Mouse (Mus musculus): Measurements from ENCODE around the gene Rpl3l. TPM values are rescaled to one million over a fixed set of nuclear protein-coding genes. Genes with fewer than 3 reads are reported as not detected.
"Not testable (repeated sequence)": the region's sequence is repeated elsewhere in the genome, so short reads cannot be mapped to it uniquely, and the experiment has no call there.

Gene Rpl3l
- 100 to 1,000 TPM; 593 to 752 TPM for total RNA-seq (2021)
- long read RNA-seq, experiment 1, transcript Rpl3l-202 (10 exons, 1,375 nt), result major isoform, 329 of 434 reads
- long read RNA-seq, experiment 1, partial matches to known transcripts, result 81 of 434 reads
- long read RNA-seq, experiment 1, other reads (novel, unspliced or antisense), result 21 of 434 reads
- long read RNA-seq, experiment 2, transcript Rpl3l-202 (10 exons, 1,375 nt), result major isoform, 405 of 531 reads
- long read RNA-seq, experiment 2, partial matches to known transcripts, result 95 of 531 reads
- long read RNA-seq, experiment 2, other reads (novel, unspliced or antisense), result 31 of 531 reads

DNA sequence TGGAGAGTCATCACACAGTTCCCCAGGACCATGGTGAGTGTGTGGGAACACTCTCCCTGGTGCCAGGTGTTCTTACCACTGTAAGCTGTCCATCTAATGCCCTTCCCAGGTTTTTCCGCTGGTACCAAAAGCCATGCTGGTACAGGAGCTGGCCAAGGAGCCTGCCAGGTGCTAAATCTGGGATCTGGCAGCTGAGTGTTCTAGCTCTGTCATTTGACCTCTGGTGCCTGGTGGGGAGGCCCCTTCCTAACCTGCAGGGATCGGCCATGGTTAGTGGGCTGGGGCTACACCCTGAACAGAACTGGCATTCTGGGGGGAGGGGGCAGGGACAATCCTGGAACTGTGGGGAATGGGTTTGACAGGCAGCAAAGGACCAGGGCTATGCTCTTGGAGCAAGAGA is at the start of gene Rpl3l:
Gene Rpl3l (plus strand): TSS at position 203 of the 400 bp plus-strand sequence.
- peak; percentile 47 for DNase-seq

DNA sequence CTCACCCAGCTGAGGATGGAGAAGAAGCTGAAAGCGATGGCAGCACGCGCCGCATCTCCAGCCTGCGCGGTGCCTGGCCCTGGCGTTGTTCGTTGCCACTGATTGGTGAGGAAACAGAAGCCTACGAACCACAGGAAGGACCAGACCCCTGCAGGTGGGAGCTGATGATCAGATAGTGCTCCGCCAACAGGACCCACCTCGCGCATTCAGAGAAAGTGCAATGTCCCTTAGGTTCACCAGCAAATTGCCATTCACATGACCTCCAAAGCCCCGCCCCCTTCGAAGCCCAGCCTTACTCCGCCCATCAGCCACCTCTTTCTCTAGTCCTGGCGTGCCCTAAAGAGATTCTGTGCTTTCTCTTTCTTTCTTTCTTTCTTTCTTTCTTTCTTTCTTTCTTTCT is 41.1 kb upstream of the Rpl3l start:
- peak; percentile 37 for DNase-seq

DNA sequence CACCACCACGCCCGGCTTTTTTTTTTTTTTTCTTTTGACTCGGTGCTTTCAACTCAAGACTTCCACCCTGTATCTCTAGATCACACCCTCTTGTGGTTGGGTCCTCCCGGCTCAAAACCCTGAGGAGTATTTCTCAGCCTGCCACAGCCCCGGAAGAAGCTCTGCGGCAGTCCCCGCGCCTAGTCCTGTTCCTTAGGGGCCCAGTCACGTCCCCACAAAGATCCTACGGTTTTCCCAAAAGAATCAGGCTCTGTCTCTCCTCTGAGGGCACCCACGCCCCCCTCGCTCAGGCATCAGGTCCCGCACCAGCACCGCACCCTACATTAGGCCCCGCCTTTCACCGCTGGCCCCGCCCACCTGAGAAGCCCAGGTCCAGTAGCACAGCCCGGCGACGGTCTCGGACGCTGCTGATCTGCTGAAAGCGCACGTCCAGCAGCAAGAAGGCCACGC is 40.4 kb upstream of the Rpl3l start:
- DNase-seq, result peak; percentile 39

DNA sequence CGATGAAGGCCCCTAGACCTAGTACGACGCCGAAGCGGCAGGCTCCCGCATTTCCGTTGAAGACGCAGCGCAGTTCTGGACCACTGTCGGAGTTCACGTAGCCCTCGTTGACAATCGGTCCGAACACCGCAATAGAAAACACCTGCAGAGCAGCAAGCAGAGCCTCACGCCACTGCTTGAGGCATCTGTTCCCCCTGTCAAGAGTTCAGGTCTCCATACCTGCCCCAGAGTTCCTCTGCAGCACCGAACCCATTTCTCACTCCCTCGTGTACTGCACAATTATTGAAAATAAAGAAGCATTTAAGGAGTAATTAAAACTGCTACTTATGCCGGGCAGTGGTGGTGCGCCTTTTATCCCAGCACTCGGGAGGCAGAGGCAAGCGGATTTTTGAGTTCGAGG is 40.0 kb upstream of the Rpl3l start:
- no peak for DNase-seq

DNA sequence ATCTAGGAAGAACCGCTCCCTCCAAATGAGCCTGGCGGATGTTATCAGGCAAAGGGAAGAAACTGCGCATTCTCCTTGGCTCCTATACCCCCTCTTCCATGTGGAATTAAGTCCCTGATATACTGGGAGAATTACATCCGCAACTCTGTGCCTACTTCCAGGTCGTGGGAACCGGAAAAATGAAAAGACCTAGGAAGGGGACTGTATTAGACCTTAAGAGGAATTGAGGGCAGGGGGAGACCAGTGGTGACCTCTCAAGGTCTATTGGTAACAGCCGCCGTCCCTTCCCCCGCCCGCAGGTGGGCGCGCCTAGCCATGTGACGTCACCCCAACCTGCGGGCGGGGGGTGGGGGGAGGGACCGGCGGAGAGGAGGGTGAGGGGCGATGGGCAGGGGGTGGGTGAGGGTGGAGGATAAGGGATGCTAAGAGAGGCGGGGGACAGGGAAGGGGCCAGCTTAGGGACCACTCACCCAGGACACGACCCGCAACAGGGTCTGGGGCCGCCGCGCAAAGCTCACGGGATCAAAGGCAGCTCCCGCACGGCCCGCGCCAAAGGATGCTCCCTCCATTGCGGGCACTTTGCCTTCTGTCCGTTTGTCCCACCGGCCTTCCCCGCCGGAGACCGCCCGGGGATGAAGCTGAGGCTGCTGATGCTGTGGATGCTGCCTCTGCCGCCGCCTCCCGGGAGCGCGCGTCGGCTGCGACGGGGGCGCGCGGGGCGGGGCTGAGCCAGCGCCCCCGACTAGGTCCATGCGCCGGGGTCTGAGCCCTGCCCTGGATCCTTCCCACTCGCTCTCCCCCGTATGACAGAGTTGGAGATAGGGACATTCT is 38.2 kb upstream of the Rpl3l start, which contains the start of gene Syngr3:
Gene Syngr3 (minus strand): TSS at position 705 of the 831 bp plus-strand sequence.
- DNase-seq, result peak; percentile 14

DNA sequence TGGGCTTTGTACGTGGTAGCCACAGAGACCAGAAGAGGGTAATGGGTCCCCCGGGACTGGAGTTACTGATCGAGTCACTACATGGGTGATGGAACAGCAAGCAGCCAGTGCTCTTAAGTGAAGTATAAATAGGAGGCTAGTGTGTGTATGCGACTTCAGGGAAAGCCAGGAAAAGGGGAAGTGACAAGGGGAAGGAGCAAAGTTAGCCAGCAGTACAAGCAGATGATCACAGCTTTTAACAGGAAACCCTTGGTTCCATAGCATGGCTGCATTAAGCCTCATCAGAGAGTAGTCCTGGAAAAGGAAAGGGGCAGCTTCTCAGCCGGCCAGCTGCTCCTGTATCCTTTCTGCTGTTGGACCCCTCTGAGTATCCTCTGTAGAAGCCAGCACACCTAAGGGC is 35.2 kb upstream of the Rpl3l start:
- no peak for DNase-seq

DNA sequence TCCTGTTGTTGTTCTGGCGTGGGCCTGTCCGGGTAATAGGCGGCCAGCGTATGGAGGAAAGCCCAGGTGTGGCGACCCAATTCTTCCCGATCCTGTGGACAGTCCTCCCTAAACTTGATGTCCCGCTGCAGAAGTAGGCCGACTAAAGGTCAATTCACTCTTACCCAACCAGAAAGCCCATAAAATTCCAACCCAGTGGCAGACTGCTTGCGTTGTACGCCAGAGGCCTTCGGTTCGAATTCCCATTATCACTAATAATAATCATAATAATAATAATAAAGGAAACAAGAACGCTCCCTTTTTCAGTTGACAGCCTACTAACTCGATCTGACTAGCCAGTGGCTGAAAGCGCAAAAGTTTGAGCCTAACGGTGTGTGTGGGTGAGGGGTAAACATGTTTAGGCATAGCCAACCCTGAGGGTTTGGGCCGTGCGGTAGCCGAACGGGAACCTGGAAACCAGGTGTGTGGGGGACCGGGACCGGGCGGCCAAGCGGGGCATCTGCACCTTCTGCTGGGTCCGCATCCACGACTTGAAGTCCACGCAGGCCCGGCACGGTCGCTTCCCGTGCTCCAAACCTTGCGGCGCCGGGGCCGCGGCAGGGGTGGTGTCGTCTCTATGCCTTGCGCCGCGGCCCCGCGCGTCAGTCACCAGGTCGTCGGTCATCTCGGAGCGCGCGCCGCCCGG is 32.2 kb upstream of the Rpl3l start:
- no peak for DNase-seq

DNA sequence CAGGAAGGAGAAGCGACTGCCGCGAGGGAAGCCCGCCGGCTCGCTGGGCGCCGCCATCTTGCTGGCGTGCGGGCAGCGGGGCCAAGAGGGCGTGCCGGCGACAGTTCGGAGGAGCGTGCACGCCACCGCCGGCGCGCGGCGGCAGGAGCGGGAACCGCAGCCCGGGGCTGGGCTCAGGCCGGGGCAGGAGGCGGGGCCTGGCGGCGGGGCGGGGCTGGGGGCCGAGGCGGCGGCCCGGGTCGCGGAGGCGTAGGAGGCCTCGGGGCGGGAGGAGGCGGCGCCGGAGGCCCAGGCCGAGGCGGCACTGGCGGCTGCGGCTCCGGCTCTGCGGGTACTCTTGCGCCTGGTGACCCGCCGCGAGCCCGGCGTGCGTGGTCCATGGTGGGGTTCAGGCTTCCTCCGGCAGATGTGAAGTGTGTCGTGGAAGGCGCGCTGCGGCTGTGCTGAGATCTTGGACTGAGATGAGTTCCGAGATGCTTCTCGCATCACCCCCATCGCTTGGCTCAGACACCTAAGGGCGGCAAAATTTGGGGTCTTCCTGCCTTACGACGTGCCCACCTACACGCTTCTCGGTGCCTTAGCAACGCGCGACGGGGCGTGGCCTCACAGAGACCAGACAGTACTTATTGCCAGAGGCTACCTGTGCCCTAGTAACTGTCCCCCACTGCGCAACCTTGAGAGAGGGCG is 31.5 kb upstream of the Rpl3l start, which contains the start of the genes Gfer and Noxo1:
Gene Gfer (minus strand): TSS at position 146 of the 687 bp plus-strand sequence.
Gene Noxo1 (plus strand): TSS at position 224 of the 687 bp plus-strand sequence.
- DNase-seq, result peak; percentile 93

DNA sequence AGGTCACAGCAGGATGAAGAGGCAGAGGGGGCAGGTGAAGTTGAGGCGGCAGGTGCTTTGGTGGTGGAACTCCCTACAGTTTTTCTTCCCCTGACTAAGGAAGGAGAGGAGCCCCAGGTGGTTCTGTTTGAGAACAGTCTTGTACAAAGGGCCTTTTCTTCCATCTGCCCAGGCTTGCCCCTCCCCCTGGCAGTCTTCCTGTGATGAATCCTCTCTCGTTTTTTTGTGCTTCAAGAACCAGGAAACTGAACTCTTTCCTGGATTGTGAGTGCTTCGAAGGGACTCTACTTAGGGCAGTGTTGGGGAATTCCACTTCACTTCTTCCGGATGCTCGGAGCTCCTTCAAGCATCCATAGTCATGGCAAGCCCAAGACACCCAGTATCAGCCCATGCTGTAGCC is 29.6 kb upstream of the Rpl3l start:
- DNase-seq, result no peak

DNA sequence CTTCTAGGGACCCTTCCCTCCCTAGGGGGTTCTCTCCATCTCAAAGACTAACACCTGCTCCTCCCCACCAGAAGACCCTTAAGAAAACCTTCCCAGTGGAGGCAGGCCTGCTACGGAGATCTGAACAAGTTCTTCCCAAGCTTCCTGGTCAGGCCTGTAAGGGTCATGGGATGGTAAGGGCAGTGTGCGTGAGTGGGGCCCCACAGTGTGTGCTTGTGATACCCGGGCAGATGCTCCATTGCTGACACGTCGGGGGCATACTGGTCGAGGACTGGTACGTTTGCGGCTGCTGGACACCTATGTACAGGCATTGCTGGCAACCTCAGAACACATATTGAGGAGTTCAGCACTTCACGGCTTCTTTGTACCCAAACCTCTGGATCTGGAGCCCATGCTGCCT is 28.9 kb upstream of the Rpl3l start:
- no peak for DNase-seq

DNA sequence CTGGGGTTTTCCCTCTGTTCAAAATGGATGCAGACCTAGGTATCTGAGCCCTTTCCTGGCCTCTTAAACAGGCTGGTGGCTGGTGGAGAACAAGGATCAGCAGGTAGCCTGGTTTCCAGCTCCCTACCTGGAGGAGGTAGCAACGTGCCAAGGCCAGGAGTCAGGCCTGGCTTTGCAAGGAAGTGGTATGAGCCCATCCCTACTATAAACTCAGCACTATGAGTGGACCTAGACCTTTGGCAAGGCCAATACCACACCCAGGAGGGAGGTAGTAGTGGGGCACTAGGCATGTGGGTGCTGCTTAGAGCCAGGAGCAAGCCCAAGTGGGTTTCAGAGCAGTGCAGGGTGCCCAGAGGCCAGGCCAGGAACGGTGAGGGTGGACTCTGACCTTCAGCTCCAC is 28.1 kb upstream of the Rpl3l start:
- DNase-seq, result no peak

DNA sequence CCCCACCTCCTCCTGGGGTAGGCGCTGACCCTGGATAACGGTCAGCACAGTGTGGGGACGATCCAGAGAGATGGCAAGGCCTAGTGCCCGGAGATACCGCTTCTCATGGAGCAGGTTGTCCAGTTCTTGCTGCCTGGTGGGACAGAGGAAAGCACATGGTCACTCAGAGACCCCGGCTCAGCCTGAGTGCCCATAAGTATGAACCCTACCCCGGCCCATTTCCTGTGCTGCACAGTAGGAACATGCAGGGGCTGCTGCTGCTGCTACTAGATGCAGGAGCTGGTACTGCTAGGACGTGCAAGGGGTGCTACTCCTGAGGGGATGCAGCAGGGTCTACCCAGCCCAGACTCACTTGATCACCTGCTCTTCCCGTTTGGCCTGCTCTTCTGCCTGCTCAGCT is 26.4 kb upstream of the Rpl3l start:
- no peak for DNase-seq

DNA sequence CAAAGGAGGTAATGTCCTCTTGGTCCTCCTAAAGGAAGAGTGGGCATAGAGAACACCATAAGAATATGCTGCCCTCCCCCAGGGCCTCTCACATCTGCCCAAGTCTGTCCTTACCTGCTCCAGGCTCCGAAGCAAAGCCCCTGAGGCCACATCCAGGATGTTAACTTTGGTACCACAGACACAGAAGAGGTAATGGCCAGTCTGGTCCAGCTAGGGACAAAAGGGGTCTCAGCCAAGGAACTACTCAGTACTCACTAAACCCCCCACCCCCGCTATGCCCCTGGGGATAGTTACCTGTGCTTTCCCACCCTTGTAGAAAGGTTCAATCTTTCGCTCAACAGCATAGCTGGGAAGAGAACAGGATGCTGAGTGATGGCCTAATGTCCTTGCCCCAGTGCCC is 21.8 kb upstream of the Rpl3l start:
- no peak for DNase-seq

DNA sequence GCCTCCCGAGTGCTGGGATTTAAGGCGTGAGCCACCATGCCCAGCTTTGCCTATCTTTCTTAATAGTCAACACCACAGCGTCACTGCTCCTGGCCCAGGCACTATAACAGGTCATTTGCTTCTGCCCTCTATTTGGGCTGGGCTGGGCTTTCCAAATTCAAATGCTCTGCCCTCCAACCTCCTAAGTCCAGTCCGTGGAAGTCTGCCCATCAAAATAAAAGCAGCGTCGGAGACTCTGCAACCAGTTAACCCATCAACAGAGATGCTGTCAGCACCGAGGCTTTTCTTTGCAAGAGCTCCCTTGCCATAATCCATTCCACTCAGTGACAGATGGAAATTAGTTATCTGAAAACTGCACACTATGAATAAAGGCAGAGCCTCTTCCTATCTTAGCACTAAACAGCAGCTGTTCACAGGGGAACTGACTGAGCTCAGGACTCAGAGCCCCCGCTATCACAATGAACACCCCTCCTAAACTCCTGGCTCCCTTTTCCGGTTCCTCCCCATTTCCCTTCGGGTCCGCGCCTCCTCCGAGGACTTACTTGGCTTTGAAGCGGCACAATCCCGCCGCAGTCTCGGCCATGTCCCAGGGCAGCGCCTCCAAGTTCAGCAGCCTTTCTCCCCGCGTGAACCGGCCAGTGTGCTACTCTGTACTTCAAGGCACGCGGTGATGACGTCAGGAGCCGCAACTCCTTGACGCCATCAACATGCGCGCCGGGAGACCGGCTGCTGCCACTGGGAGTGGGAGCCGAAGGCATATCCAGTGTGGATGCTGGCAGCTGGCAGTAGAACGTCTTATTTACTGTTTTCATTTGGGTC is 20.4 kb upstream of the Rpl3l start, which contains the start of gene Tbl3:
Gene Tbl3 (minus strand): TSS at position 679 of the 819 bp plus-strand sequence.
- DNase-seq, result peak; percentile 93

DNA sequence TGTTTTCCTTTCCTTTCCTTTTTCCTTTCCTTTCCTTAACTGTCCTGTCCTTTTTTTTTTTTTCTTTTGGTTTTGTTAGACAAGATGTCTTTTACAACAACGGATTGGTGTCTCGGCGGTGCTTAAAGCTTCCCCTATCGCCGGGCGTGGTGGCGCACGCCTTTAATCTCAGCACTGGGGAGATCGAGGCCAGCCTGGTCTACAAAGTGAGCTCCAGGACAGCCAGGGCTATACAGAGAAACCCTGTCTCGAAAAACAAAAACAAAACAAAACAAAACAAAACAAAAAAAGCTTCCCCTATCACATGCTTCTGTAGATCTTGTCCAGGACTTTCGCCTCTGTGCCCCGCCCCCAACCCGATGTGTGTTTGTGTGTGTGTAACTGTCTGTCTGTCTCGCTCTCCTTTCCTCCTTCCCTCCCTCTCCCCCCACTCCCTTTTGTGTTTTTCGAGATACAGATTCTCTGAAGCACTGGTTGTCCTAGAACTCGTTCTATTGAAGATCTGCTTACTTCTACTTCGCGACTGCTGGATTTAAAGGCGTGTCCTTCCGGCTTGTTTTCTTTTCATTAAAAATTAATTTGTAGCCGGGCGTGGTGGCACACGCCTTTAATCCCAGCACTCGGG is 19.7 kb upstream of the Rpl3l start:
- DNase-seq, result no peak

DNA sequence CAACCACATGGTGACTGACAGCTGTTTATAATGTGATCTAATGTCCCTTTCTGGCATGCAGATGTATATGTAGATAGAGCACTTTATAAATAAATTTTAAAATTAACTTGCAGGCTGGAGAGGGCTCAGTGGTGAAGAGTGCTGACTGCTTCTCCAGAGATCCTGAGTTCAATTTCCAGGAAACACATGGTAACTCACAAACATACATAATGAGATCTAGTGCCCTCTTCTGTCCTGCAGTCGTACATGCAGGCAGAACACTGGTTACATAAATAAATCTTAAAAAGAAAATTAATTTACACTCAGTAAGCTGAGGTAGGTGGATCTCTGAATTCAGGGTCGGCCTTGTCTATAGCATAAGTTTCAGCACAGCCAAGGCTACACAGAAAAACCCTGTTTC is 19.0 kb upstream of the Rpl3l start:
- DNase-seq, result no peak

DNA sequence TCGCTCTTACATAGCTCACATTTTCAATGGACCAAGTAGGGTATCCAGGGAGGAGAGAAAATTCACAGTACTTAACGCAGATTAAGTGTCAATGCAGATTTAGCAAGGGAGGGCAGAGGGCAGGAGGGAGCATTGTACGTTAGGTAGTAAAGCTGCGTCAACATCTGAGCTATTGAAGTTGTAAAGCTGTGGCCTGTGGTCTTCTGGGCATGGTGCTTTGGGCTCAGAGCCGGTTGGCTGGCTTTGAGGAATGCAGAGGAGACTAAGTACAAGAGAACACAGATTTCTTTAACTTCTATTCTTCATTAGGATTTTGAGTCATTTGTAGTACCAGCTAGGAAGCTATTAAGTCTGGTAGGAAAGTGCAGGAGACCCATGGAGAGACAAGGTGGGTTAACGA is 12.1 kb upstream of the Rpl3l start:
- DNase-seq, result no peak

DNA sequence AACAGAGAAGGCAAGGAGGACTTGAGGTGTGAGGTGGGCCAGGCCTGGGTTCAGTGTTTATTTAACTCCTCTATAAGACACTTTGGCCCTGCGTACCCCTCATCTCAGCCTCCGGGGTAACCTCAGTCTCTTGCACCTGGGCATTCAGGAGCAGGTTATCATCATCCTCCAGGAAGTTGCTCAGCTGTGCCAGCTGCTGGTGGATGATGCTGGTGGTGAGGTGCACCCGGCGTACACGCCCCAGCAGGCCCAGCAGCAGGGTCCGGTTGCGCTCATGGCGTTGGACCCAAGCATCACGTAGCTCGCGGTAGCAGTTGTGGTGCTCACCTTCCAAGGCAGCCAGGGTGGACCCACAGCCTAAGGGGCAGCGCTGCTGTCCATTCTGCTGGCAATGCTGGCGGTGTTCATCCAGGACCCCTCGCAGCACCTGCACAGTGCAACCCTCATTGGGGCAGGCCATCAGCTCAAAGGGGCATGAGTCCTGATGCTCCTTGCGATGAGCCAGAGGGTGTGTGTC is 11.4 kb upstream of the Rpl3l start:
- no peak for DNase-seq

DNA sequence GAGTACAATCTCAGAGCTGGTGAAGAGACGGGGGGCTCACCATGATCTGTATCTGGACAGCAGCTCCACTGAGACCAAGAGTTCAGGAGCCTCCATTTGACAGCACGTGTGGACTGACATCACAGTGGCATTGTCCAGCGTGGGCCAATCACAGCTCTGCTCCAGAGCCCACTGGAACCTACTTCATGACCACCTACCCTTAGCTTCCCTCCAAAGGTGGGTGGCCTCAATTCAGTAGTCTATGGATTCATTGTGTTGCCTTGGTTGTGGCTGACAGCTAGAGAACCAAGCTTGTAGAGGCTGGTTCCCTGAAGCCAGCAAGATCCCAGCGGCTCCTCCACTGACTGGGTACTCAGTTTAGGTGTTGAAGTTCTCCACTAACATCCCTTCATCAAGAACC is 9.7 kb upstream of the Rpl3l start, which contains the start of the genes Rnf151 and Rps2:
Gene Rnf151 (minus strand): TSS at position 121 of the 400 bp plus-strand sequence.
Gene Rps2 (plus strand): TSS at position 174 of the 400 bp plus-strand sequence.
- DNase-seq, result no peak

DNA sequence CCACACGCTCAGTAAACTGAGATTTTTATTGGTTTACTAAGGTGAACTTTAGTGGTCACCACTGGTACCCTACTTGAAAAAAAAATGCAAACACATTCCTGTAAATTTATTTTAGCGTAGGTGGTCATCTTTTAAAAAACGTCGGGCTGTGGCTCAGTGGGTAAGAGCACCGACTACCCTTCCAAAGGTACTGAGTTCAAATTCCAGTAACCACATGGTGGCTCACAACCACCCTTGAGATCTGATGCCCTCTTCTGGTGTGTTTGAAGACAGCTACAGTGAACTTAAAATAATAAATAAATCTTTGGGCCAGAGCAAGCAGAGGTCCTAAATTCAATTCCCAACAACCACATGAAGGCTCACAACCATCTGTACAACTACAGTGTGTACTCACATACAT is 8.7 kb upstream of the Rpl3l start:
- DNase-seq, result not testable (repeated sequence)

Data from gastrocnemius, postnatal 10 days (tissue).